Mouse (Mus musculus) bone marrow macrophage, adult 2 months (primary cell): ENCODE measurements around the gene Myh10.

Source experiments
- CTCF ChIP-seq: IDR thresholded peaks from 2 replicates; pipeline ENCODE4 v1.5.1; 2012; ENCODE audit warnings: low read depth, mild to moderate bottlenecking, low read length, moderate library complexity
- POLR2A ChIP-seq: IDR thresholded peaks from 2 replicates; pipeline ENCODE4 v1.6.1; 2012; ENCODE audit warnings: mild to moderate bottlenecking, low read depth, low read length, borderline replicate concordance

- no peak for TF ChIP-seq CTCF
- no peak for TF ChIP-seq POLR2A
Observed at GRCm38 (mm10) chr11:68744150-68744549, 52.8 kb downstream of the Myh10 start.
